In the genomic region with DNA sequence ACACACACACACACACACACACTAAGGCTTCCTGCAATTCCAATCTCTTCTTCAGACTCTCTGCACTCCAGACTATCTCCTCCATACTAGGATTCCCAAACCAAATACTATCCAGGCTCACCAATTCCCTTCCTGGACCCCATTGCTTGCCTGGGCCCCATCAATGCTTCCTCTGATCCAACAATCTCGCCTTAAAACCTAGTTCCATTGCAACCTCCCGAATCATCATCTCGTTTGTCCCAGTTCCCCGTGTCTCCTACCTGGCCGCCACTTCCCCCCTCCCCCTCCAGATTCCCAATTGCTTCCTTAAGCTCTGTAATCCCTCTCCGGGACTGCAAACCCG, we compare ENCODE assay signal across 8 mouse cellular contexts. TPM values are rescaled to one million over a fixed set of nuclear protein-coding genes. Genes with fewer than 3 reads are reported as not detected.
DNase-seq lines count a peak whose midpoint lies in the region; ATAC-seq lines count a peak whose summit lies in the region.

No protein-coding gene starts in this region.

- 2% methylated on average over 7 of the region's 7 CpGs for WGBS in kidney, embryonic 15.5 days
- under 1% methylated on average over 7 of the region's 7 CpGs for WGBS in hindbrain, embryonic 14.5 days
- 2% methylated on average over 7 of the region's 7 CpGs for WGBS in midbrain, embryonic 14.5 days

- H3K9me3 ChIP-seq in kidney, embryonic 15.5 days (replicated peaks), result no peaks in the 10 kb centered on the region
- no peaks in the 10 kb centered on the region for H3K9me3 ChIP-seq in hindbrain, embryonic 14.5 days (ENCODE audit: control insufficient read depth, low read length)
- no peaks in the 10 kb centered on the region for H3K9me3 ChIP-seq in midbrain, embryonic 14.5 days (ENCODE audit: control insufficient read depth, low read length)

- H3K4me2 ChIP-seq in kidney, embryonic 15.5 days, result peak overlapping the region; percentile 87
- H3K4me2 ChIP-seq in hindbrain, embryonic 14.5 days (replicated peaks), result peak overlapping the region; percentile 89
- peak overlapping the region; percentile 88 for H3K4me2 ChIP-seq in midbrain, embryonic 14.5 days (ENCODE audit: low read length)

- H3K4me1 ChIP-seq in kidney, embryonic 15.5 days, result peaks cover 67% of the 10 kb centered on the region
- peaks cover 25% of the 10 kb centered on the region for H3K4me1 ChIP-seq in brown adipose tissue, adult 24 weeks (ENCODE audit: control insufficient read depth, insufficient read depth, insufficient read length, low read length)
- H3K4me1 ChIP-seq in hindbrain, embryonic 14.5 days (replicated peaks; ENCODE audit: control insufficient read depth, insufficient read depth, low read length), result peaks cover 34% of the 10 kb centered on the region
- peaks cover 24% of the 10 kb centered on the region for H3K4me1 ChIP-seq in midbrain, embryonic 14.5 days (ENCODE audit: control insufficient read depth, insufficient read depth, low read length)

- H3K36me3 ChIP-seq in kidney, embryonic 15.5 days, result no peaks in the 10 kb centered on the region
- no peaks in the 10 kb centered on the region for H3K36me3 ChIP-seq in hindbrain, embryonic 14.5 days (replicated peaks; ENCODE audit: control insufficient read depth, insufficient read depth)
- no peaks in the 10 kb centered on the region for H3K36me3 ChIP-seq in midbrain, embryonic 14.5 days (ENCODE audit: control insufficient read depth, insufficient read depth, low read length)

- H3K27me3 ChIP-seq in kidney, embryonic 15.5 days, result no peaks in the 10 kb centered on the region
- no peaks in the 10 kb centered on the region for H3K27me3 ChIP-seq in hindbrain, embryonic 14.5 days (ENCODE audit: control insufficient read depth, insufficient read depth, low read length)
- no peaks in the 10 kb centered on the region for H3K27me3 ChIP-seq in midbrain, embryonic 14.5 days (ENCODE audit: control insufficient read depth, insufficient read depth, low read length)

- DNase-seq in kidney, postnatal 4 days, result no peak
- DNase-seq in hindbrain, embryonic 14.5 days (ENCODE audit: low spot score), result no peak
- DNase-seq in midbrain, embryonic 14.5 days, result no peak
- DNase-seq in ovary, postnatal 10 days (ENCODE audit: low spot score), result no peak
- DNase-seq in layer of hippocampus, postnatal 36 days, result no peak
- no peak for DNase-seq in layer of hippocampus, adult 8-10 months (ENCODE audit: low spot score in 2 of 2)

- H3K9ac ChIP-seq in kidney, embryonic 15.5 days, result peak overlapping the region; percentile 92
- peak overlapping the region; percentile 98 for H3K9ac ChIP-seq in hindbrain, embryonic 14.5 days
- peak overlapping the region; percentile 92 for H3K9ac ChIP-seq in midbrain, embryonic 14.5 days (replicated peaks; ENCODE audit: low read length)

- peak overlapping the region; percentile 86 for H3K27ac ChIP-seq in kidney, embryonic 15.5 days
- peak overlapping the region; percentile 93 for H3K27ac ChIP-seq in brown adipose tissue, adult 24 weeks (replicated peaks; ENCODE audit: low read depth, low read length)
- H3K27ac ChIP-seq in hindbrain, embryonic 14.5 days, result peak overlapping the region; percentile 82
- peak overlapping the region; percentile 85 for H3K27ac ChIP-seq in midbrain, embryonic 14.5 days (replicated peaks; ENCODE audit: low read depth, low read length)

- H3K4me3 ChIP-seq in kidney, embryonic 15.5 days (replicated peaks), result peak overlapping the region; percentile 72
- peak overlapping the region; percentile 94 for H3K4me3 ChIP-seq in brown adipose tissue, adult 24 weeks (ENCODE audit: insufficient read depth, low read depth, low read length)
- H3K4me3 ChIP-seq in hindbrain, embryonic 14.5 days (replicated peaks; ENCODE audit: low read length), result peak overlapping the region; percentile 97
- peak overlapping the region; percentile 93 for H3K4me3 ChIP-seq in midbrain, embryonic 14.5 days (replicated peaks; ENCODE audit: low read depth, low read length)

- ATAC-seq in kidney, embryonic 15.5 days (replicated peaks; ENCODE audit: low FRiP score), result no peak
- ATAC-seq in hindbrain, embryonic 14.5 days (ENCODE audit: low FRiP score), result no peak
- no peak for ATAC-seq in midbrain, embryonic 14.5 days (ENCODE audit: low FRiP score, low TSS enrichment)

RNA-seq across cellular contexts. Expression of gene Actn4, which starts 0.6 kb away (rescaled TPM):
- 288 and 312 TPM in 2 replicates for polyA plus RNA-seq in kidney, embryonic 15.5 days (2015; fragmentation: Nextera tagmentation; extraction: Ambion mirVana)
- polyA plus RNA-seq in brown adipose tissue, adult 24 weeks (2012; ENCODE audit: insufficient read depth, insufficient read length, missing spikeins), result 122 and 135 TPM in 2 replicates
- 133 and 147 TPM in 2 replicates for polyA plus RNA-seq in hindbrain, embryonic 14.5 days (2014; fragmentation: Nextera tagmentation; extraction: Ambion mirVana)
- 102 and 118 TPM in 2 replicates for polyA plus RNA-seq in midbrain, embryonic 14.5 days (2014; fragmentation: Nextera tagmentation; extraction: Ambion mirVana)
- 100 to 1,000 TPM; 121 to 130 TPM for total RNA-seq in layer of hippocampus, postnatal 36 days (2021)
- 100 to 1,000 TPM; 136 to 138 (median 137) TPM for total RNA-seq in layer of hippocampus, adult 8-10 months (2022)

RNA-seq across cellular contexts. Expression of gene Eif3k, which starts 20.1 kb away (rescaled TPM):
- 401 and 402 TPM in 2 replicates for polyA plus RNA-seq in kidney, embryonic 15.5 days (2015; fragmentation: Nextera tagmentation; extraction: Ambion mirVana)
- 165 and 216 TPM in 2 replicates for polyA plus RNA-seq in brown adipose tissue, adult 24 weeks (2012; ENCODE audit: insufficient read depth, insufficient read length, missing spikeins)
- 291 and 321 TPM in 2 replicates for polyA plus RNA-seq in hindbrain, embryonic 14.5 days (2014; fragmentation: Nextera tagmentation; extraction: Ambion mirVana)
- polyA plus RNA-seq in midbrain, embryonic 14.5 days (2014; fragmentation: Nextera tagmentation; extraction: Ambion mirVana), result 320 and 343 TPM in 2 replicates
- total RNA-seq in layer of hippocampus, postnatal 36 days (2021), result 100 to 1,000 TPM; 190 to 196 TPM
- 100 to 1,000 TPM; 182 to 214 (median 197) TPM for total RNA-seq in layer of hippocampus, adult 8-10 months (2022)

RNA-seq across cellular contexts. Expression of gene Map4k1, which starts 20.3 kb away (rescaled TPM):
- polyA plus RNA-seq in kidney, embryonic 15.5 days (2015; fragmentation: Nextera tagmentation; extraction: Ambion mirVana), result 9.0 and 9.6 TPM in 2 replicates
- polyA plus RNA-seq in brown adipose tissue, adult 24 weeks (2012; ENCODE audit: insufficient read depth, insufficient read length, missing spikeins), result 0.63 and 1.4 TPM in 2 replicates
- 8.6 and 10.4 TPM in 2 replicates for polyA plus RNA-seq in hindbrain, embryonic 14.5 days (2014; fragmentation: Nextera tagmentation; extraction: Ambion mirVana)
- 5.5 and 10.2 TPM in 2 replicates for polyA plus RNA-seq in midbrain, embryonic 14.5 days (2014; fragmentation: Nextera tagmentation; extraction: Ambion mirVana)
- 1 to 10 TPM; 1.7 to 1.9 TPM for total RNA-seq in layer of hippocampus, postnatal 36 days (2021)
- total RNA-seq in layer of hippocampus, adult 8-10 months (2022), result 1 to 10 TPM; 1.3 to 3.5 (median 1.7) TPM
